Mouse (Mus musculus) bone marrow, adult 2 months (tissue): Measurements from ENCODE around the gene Zfp169.

Experiments used
- CTCF ChIP-seq: fragments of 200-500 bp; IDR thresholded peaks from 2 replicates; pipeline ENCODE4 v1.5.1; 2011; ENCODE audit warnings: low read length, control low read depth; ENCODE audit not compliant: control insufficient read depth, insufficient read depth
- POLR2A ChIP-seq: fragments of 200-500 bp; IDR thresholded peaks from 2 replicates; pipeline ENCODE4 v1.6.1; 2011; ENCODE audit warnings: low read depth, mild to moderate bottlenecking, control low read depth, low read length, borderline replicate concordance; ENCODE audit not compliant: control insufficient read depth

DNA sequence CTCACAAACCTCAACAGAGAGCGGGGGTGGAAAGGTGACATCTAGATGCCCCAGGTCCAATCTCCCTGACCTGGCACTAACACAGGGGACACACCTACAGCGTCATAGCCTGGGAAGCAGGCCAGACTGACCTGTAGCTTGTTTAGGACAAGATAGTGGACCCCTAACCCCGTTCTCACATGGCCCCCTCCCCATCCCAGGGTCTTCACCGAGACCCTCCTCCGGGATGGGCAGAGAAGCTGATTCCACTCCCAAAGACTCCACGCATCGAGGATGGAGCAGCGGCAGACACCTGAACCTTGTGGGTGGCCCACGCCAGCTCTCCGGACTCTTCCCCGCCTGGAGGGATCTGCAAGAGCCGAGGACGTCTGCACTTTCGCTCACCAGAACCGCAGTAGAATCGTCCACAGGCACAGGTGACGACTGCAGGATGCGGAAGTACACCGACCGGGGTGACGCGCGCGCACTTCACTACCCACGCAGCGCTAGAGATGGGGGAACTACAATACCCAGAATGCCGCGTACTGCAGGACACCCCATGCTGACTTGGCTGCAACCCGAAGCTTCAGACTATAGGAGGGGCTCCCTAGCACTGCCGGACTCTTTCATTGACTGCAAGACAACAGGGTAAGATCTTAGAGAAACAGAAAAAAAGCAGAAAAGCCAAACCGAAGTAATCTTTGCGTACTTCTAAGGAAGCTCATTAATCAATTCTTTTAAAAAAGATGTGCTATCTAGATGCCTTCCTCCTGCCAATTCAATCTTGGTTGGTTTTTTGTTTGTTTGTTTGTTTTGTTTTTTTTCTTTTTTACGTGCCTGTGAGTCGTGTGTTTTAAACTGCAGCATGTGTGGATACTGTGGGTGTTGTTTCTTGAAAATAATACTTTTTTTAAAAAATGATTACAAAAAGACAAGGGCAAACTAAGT is at the start of gene Zfp169, which contains the start of gene A830005F24Rik:
- no peak for TF ChIP-seq CTCF
- peak; percentile 76 for TF ChIP-seq POLR2A
